In genomic region chrX:6733998-6734397, GRCm38 (mm10) we compare ENCODE assay signal across 29 mouse cellular contexts. TPM values are rescaled to one million over a fixed set of nuclear protein-coding genes. Genes with fewer than 3 reads are reported as not detected.
DNase-seq lines count a peak whose midpoint lies in the region; ATAC-seq and TF ChIP-seq lines count a peak whose summit lies in the region.
"Had no signal": no experiment of that assay in that cellular context is flagged by ENCODE, and none has a peak within 500 bp of the region (broad histone marks: within the 10 kb centered on the region; RNA-seq: fewer than 3 reads in every experiment).

No protein-coding gene starts in this region.

- H3K4me1 ChIP-seq in hindbrain, embryonic 11.5 days (replicated peaks; ENCODE audit: control insufficient read depth, insufficient read depth, low read length): no peaks in the 10 kb centered on the region
- H3K4me1 ChIP-seq in hindbrain, embryonic 10.5 days (replicated peaks): no peaks in the 10 kb centered on the region
- H3K4me1 ChIP-seq in midbrain, embryonic 12.5 days: no peaks in the 10 kb centered on the region
- H3K4me1 ChIP-seq in midbrain, embryonic 11.5 days (ENCODE audit: control insufficient read depth, insufficient read depth, low read length): no peaks in the 10 kb centered on the region
- H3K4me1 ChIP-seq in midbrain, embryonic 14.5 days (ENCODE audit: control insufficient read depth, insufficient read depth, low read length): peaks cover 3% of the 10 kb centered on the region; the same call in 1 of the 2 replicates
- no peaks in the 10 kb centered on the region for H3K4me1 ChIP-seq in midbrain, postnatal 0 days (ENCODE audit: insufficient read depth, low read length)
- H3K4me1 ChIP-seq: embryonic facial prominence, embryonic 13.5 days; heart, embryonic 12.5 days; heart, embryonic 15.5 days; intestine, embryonic 15.5 days had no signal

- H3K27me3 ChIP-seq in hindbrain, embryonic 11.5 days (ENCODE audit: control insufficient read depth, insufficient read depth, low read length): no peaks in the 10 kb centered on the region
- H3K27me3 ChIP-seq in hindbrain, embryonic 10.5 days (ENCODE audit: insufficient read depth, poor library complexity, severe bottlenecking): no peaks in the 10 kb centered on the region
- H3K27me3 ChIP-seq in midbrain, embryonic 12.5 days: no peaks in the 10 kb centered on the region
- no peaks in the 10 kb centered on the region for H3K27me3 ChIP-seq in midbrain, embryonic 11.5 days (ENCODE audit: control insufficient read depth, insufficient read depth, low read length)
- H3K27me3 ChIP-seq in midbrain, embryonic 14.5 days (ENCODE audit: control insufficient read depth, insufficient read depth, low read length): no peaks in the 10 kb centered on the region
- H3K27me3 ChIP-seq in midbrain, postnatal 0 days (ENCODE audit: insufficient read depth, low read length): no peaks in the 10 kb centered on the region
- H3K27me3 ChIP-seq: CH12.LX; embryonic facial prominence, embryonic 13.5 days; heart, embryonic 12.5 days; heart, embryonic 15.5 days; intestine, embryonic 15.5 days had no signal

- no peak for TF ChIP-seq CTCF in midbrain, postnatal 0 days (IDR thresholded peaks at IDR 0.05)

- WGBS in hindbrain, embryonic 11.5 days: 64% methylated on average over 3 of the region's 3 CpGs
- 63% methylated on average over 3 of the region's 3 CpGs for WGBS in hindbrain, embryonic 10.5 days
- 39% methylated on average over 3 of the region's 3 CpGs for WGBS in midbrain, embryonic 12.5 days
- WGBS in midbrain, embryonic 11.5 days: 62% methylated on average over 3 of the region's 3 CpGs
- WGBS in midbrain, embryonic 14.5 days: 39% methylated on average over 3 of the region's 3 CpGs
- 28% methylated on average over 3 of the region's 3 CpGs for WGBS in midbrain, postnatal 0 days

- peak; percentile 1 for DNase-seq in hindbrain, embryonic 11.5 days (ENCODE audit: low spot score)
- DNase-seq in hindbrain, embryonic 10.5 days (ENCODE audit: low spot score): no peak
- no peak for DNase-seq in midbrain, embryonic 11.5 days (ENCODE audit: low spot score, missing footprints)
- DNase-seq in midbrain, embryonic 14.5 days: peak; percentile 48
- no peak for DNase-seq in midbrain, postnatal 0 days (ENCODE audit: low spot score)
- DNase-seq in frontal cortex, postnatal 36 days (ENCODE audit: low spot score in 2 of 2): no peak
- DNase-seq: adrenal gland, postnatal 10 days; adrenal gland, postnatal 36 days; B cell, adult 2 months; cerebellum, adult 11 months; cerebellum, adult 2 months; cerebellum, adult 9-11 months; cerebellum, postnatal 25 days; forebrain, postnatal 0 days; gastrocnemius, postnatal 25 days; heart, adult 18-20 months; heart, postnatal 10 days; heart, postnatal 36 days had no signal

- H3K4me2 ChIP-seq in hindbrain, embryonic 11.5 days (replicated peaks; ENCODE audit: low read depth, low read length): no peak overlapping the region
- H3K4me2 ChIP-seq in midbrain, embryonic 12.5 days (replicated peaks): no peak overlapping the region
- H3K4me2 ChIP-seq in midbrain, embryonic 11.5 days: no peak overlapping the region
- no peak overlapping the region for H3K4me2 ChIP-seq in midbrain, embryonic 14.5 days (ENCODE audit: low read length)
- H3K4me2 ChIP-seq in midbrain, postnatal 0 days (ENCODE audit: low read depth, low read length, poor library complexity, severe bottlenecking): no peak overlapping the region
- H3K4me2 ChIP-seq: embryonic facial prominence, embryonic 13.5 days; heart, embryonic 12.5 days; heart, embryonic 15.5 days; hindbrain, embryonic 14.5 days; intestine, embryonic 15.5 days had no signal

- no peaks in the 10 kb centered on the region for H3K36me3 ChIP-seq in hindbrain, embryonic 11.5 days (ENCODE audit: control insufficient read depth, insufficient read depth, low read length)
- H3K36me3 ChIP-seq in hindbrain, embryonic 10.5 days: no peaks in the 10 kb centered on the region
- H3K36me3 ChIP-seq in midbrain, embryonic 12.5 days: no peaks in the 10 kb centered on the region
- H3K36me3 ChIP-seq in midbrain, embryonic 11.5 days (ENCODE audit: control insufficient read depth, insufficient read depth, low read length): no peaks in the 10 kb centered on the region
- H3K36me3 ChIP-seq in midbrain, embryonic 14.5 days (ENCODE audit: control insufficient read depth, insufficient read depth, low read length): no peaks in the 10 kb centered on the region
- no peaks in the 10 kb centered on the region for H3K36me3 ChIP-seq in midbrain, postnatal 0 days (ENCODE audit: insufficient read depth, low read length)
- H3K36me3 ChIP-seq: embryonic facial prominence, embryonic 13.5 days; G1E; heart, embryonic 12.5 days; heart, embryonic 15.5 days; intestine, embryonic 15.5 days had no signal

- ATAC-seq in hindbrain, embryonic 11.5 days (ENCODE audit: low FRiP score): no peak
- ATAC-seq in midbrain, embryonic 12.5 days (ENCODE audit: low FRiP score, low read depth): peak; percentile 38; the same call in 1 of the 2 replicates
- no peak for ATAC-seq in midbrain, embryonic 11.5 days (ENCODE audit: low FRiP score)
- ATAC-seq in midbrain, embryonic 14.5 days (ENCODE audit: low FRiP score, low TSS enrichment): no peak; the same call in 1 of the 2 replicates
- ATAC-seq in midbrain, postnatal 0 days (ENCODE audit: low FRiP score): 0 out of 2 replicates have a peak, but pooled peaks have one; percentile 23
- ATAC-seq: forebrain, embryonic 14.5 days; forebrain, postnatal 0 days; intestine, embryonic 15.5 days; Patski had no signal

- no peak overlapping the region for H3K9ac ChIP-seq in hindbrain, embryonic 11.5 days (ENCODE audit: low read depth, low read length)
- no peak overlapping the region for H3K9ac ChIP-seq in midbrain, embryonic 12.5 days (replicated peaks)
- no peak overlapping the region for H3K9ac ChIP-seq in midbrain, embryonic 11.5 days (ENCODE audit: low read length)
- H3K9ac ChIP-seq in midbrain, embryonic 14.5 days (replicated peaks; ENCODE audit: low read length): no peak overlapping the region
- H3K9ac ChIP-seq in midbrain, postnatal 0 days (replicated peaks; ENCODE audit: low read length, poor library complexity, severe bottlenecking): no peak overlapping the region
- H3K9ac ChIP-seq: embryonic facial prominence, embryonic 13.5 days; forebrain, postnatal 0 days; heart, embryonic 12.5 days; heart, embryonic 15.5 days; hindbrain, embryonic 14.5 days; intestine, embryonic 15.5 days had no signal

- no peaks in the 10 kb centered on the region for H3K9me3 ChIP-seq in hindbrain, embryonic 11.5 days (ENCODE audit: control insufficient read depth, low read length)
- H3K9me3 ChIP-seq in hindbrain, embryonic 10.5 days: no peaks in the 10 kb centered on the region
- no peaks in the 10 kb centered on the region for H3K9me3 ChIP-seq in midbrain, embryonic 12.5 days
- H3K9me3 ChIP-seq in midbrain, embryonic 11.5 days (ENCODE audit: control insufficient read depth, low read length): no peaks in the 10 kb centered on the region
- no peaks in the 10 kb centered on the region for H3K9me3 ChIP-seq in midbrain, embryonic 14.5 days (ENCODE audit: control insufficient read depth, low read length)
- no peaks in the 10 kb centered on the region for H3K9me3 ChIP-seq in midbrain, postnatal 0 days (ENCODE audit: low read length)
- H3K9me3 ChIP-seq: embryonic facial prominence, embryonic 13.5 days; G1E; heart, embryonic 12.5 days; heart, embryonic 15.5 days; intestine, embryonic 15.5 days had no signal

- H3K4me3 ChIP-seq in hindbrain, embryonic 11.5 days (ENCODE audit: low read depth, low read length): no peak overlapping the region
- no peak overlapping the region for H3K4me3 ChIP-seq in hindbrain, embryonic 10.5 days
- H3K4me3 ChIP-seq in midbrain, embryonic 12.5 days: no peak overlapping the region
- no peak overlapping the region for H3K4me3 ChIP-seq in midbrain, embryonic 11.5 days (ENCODE audit: low read depth, low read length)
- H3K4me3 ChIP-seq in midbrain, embryonic 14.5 days (replicated peaks; ENCODE audit: low read depth, low read length): no peak overlapping the region
- H3K4me3 ChIP-seq in midbrain, postnatal 0 days (ENCODE audit: low read depth, low read length): no peak overlapping the region
- H3K4me3 ChIP-seq: embryonic facial prominence, embryonic 13.5 days; heart, embryonic 12.5 days; heart, embryonic 15.5 days; intestine, embryonic 15.5 days had no signal

- no peak overlapping the region for H3K27ac ChIP-seq in hindbrain, embryonic 11.5 days (ENCODE audit: low read depth, low read length)
- H3K27ac ChIP-seq in hindbrain, embryonic 10.5 days: no peak overlapping the region
- H3K27ac ChIP-seq in midbrain, embryonic 12.5 days (replicated peaks): 0 out of 2 replicates have a peak overlapping the region, but pooled peaks have one; percentile 25
- H3K27ac ChIP-seq in midbrain, embryonic 11.5 days (ENCODE audit: low read depth, low read length): no peak overlapping the region
- H3K27ac ChIP-seq in midbrain, embryonic 14.5 days (replicated peaks; ENCODE audit: low read depth, low read length): peak overlapping the region; percentile 17; the same call in 1 of the 2 replicates
- H3K27ac ChIP-seq in midbrain, postnatal 0 days (ENCODE audit: low read depth, low read length): no peak overlapping the region
- H3K27ac ChIP-seq: embryonic facial prominence, embryonic 13.5 days; heart, embryonic 15.5 days; hindbrain, embryonic 14.5 days; intestine, embryonic 15.5 days had no signal

RNA-seq across cellular contexts. Expression of gene Dgkk, which starts 45.1 kb away (rescaled TPM):
- polyA plus RNA-seq in hindbrain, embryonic 11.5 days (2014; fragmentation: Nextera tagmentation; extraction: Ambion mirVana): 0.22 and 0.37 TPM in 2 replicates
- 0.29 and 0.42 TPM in 2 replicates for polyA plus RNA-seq in hindbrain, embryonic 10.5 days (2016; fragmentation: Nextera tagmentation; extraction: Ambion mirVana)
- polyA plus RNA-seq in midbrain, embryonic 12.5 days (2016; fragmentation: Nextera tagmentation; extraction: Ambion mirVana): 0.27 and 0.56 TPM in 2 replicates
- 0.33 and 0.49 TPM in 2 replicates for polyA plus RNA-seq in midbrain, embryonic 11.5 days (2014; fragmentation: Nextera tagmentation; extraction: Ambion mirVana)
- 2.1 TPM in 2 replicates for polyA plus RNA-seq in midbrain, embryonic 14.5 days (2014; fragmentation: Nextera tagmentation; extraction: Ambion mirVana)
- total RNA-seq in midbrain, postnatal 0 days (2014; rRNA removed): 7.9 and 8.1 TPM in 2 replicates
- polyA plus RNA-seq in midbrain, postnatal 0 days (2015; fragmentation: Nextera tagmentation; extraction: Ambion mirVana): 2.8 and 3.0 TPM in 2 replicates
- total RNA-seq: common myeloid progenitor, adult 5-6 weeks had no signal
- polyA plus RNA-seq: G1E, Patski had no signal

Comparison
In these comparisons a context has a peak if more than half of its experiments do, and no peak if none do; other contexts are left out.
1. ATAC-seq: peak in midbrain, embryonic 12.5 days (single experiment) and midbrain, postnatal 0 days (single experiment); none in hindbrain, embryonic 11.5 days (single experiment), midbrain, embryonic 11.5 days (single experiment) and midbrain, embryonic 14.5 days (single experiment).
2. DNase-seq: peak in hindbrain, embryonic 11.5 days (single experiment) and midbrain, embryonic 14.5 days (single experiment); none in hindbrain, embryonic 10.5 days (single experiment), midbrain, embryonic 11.5 days (single experiment), midbrain, postnatal 0 days (single experiment) and frontal cortex, postnatal 36 days (0 of 2).
3. H3K27ac ChIP-seq: peak in midbrain, embryonic 12.5 days (single experiment) and midbrain, embryonic 14.5 days (single experiment); none in hindbrain, embryonic 11.5 days (single experiment), hindbrain, embryonic 10.5 days (single experiment), midbrain, embryonic 11.5 days (single experiment) and midbrain, postnatal 0 days (single experiment).